Mouse (Mus musculus): Measurements from ENCODE around the gene Shpk. TPM values are rescaled to one million over a fixed set of nuclear protein-coding genes. Genes with fewer than 3 reads are reported as not detected.

Gene Shpk
- polyA plus RNA-seq, 1 experiment from 2014 or later, result 1.6 TPM

GRCm38 (mm10) chr11:73176608-73177508 lies 22.4 kb upstream of the Shpk start, which contains the start of the genes Emc6 and Tax1bp3:
TSS of gene Emc6 (minus strand) at chr11:73177037.
TSS of gene Tax1bp3 (plus strand) at chr11:73177083.
- H3K9me3 ChIP-seq, result no peaks in the 10 kb centered on the region
- H3K27ac ChIP-seq, result peak within 1 kb of the TSS; percentile 99
- peak; percentile 98 for ATAC-seq (ENCODE audit: borderline replicate concordance, extremely low read depth, low FRiP score, low TSS enrichment)
- peaks cover 43% of the 10 kb centered on the region for H3K4me1 ChIP-seq
- H3K36me3 ChIP-seq, result peaks cover 9% of the 10 kb centered on the region
- H3K27me3 ChIP-seq, result no peaks in the 10 kb centered on the region
- H3K4me2 ChIP-seq, result peak within 1 kb of the TSS; percentile 79
- peak within 1 kb of the TSS; percentile 94 for H3K9ac ChIP-seq
- under 1% methylated on average over 81 of the region's 81 CpGs for WGBS
- peak within 1 kb of the TSS; percentile 93 for H3K4me3 ChIP-seq

GRCm38 (mm10) chr11:73177509-73177875 lies 21.8 kb upstream of the Shpk start:
- Histone ChIP-seq H3K36me3 (peaks cover 14% of the 10 kb centered on the region), H3K4me1 (peaks cover 37% of the 10 kb centered on the region), H3K27ac (peak overlapping the region; percentile 99), H3K9me3 (no peaks in the 10 kb centered on the region), H3K4me3 (peak overlapping the region; percentile 93), H3K9ac (peak overlapping the region; percentile 87), H3K27me3 (no peaks in the 10 kb centered on the region), H3K4me2 (peak overlapping the region; percentile 79)
- ATAC-seq (ENCODE audit: borderline replicate concordance, extremely low read depth, low FRiP score, low TSS enrichment), result peak; percentile 90
- under 1% methylated on average over 28 of the region's 28 CpGs for WGBS

DNA sequence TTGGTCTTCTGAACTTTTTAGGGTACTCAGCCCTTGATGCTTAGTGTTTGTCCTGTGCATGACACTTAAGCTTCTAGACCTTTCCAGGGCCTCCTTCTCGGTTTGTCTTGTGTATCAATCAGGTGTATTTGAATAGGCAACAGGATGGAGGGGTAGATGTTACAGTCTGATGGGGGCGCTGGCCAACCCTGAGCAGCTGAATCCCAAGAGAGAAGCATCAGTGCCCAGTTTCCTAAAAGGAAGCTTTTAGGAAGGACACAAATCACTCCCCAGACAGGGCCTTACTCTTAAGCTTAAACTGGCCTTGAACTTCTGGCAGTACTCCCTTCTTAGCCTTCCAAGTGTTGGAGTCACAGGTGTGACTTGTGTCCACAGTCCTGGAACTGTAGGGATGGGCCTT lies 21.4 kb upstream of the Shpk start:
- no peaks in the 10 kb centered on the region for H3K9me3 ChIP-seq
- peaks cover 14% of the 10 kb centered on the region for H3K36me3 ChIP-seq
- H3K9ac ChIP-seq, result peak overlapping the region; percentile 87
- ATAC-seq (ENCODE audit: borderline replicate concordance, extremely low read depth, low FRiP score, low TSS enrichment), result no peak
- H3K4me3 ChIP-seq, result peak overlapping the region; percentile 93
- H3K4me1 ChIP-seq, result peaks cover 33% of the 10 kb centered on the region
- no peaks in the 10 kb centered on the region for H3K27me3 ChIP-seq
- peak overlapping the region; percentile 99 for H3K27ac ChIP-seq
- 0% methylated on average over 2 of the region's 2 CpGs for WGBS
- H3K4me2 ChIP-seq, result peak overlapping the region; percentile 79

- Histone ChIP-seq H3K9me3 (no peaks in the 10 kb centered on the region), H3K36me3 (peaks cover 29% of the 10 kb centered on the region)
- 87% methylated on average over 10 of the region's 10 CpGs for WGBS
These were observed 13.2 kb upstream of the Shpk start for GRCm38 (mm10) chr11:73185872-73186615.

GRCm38 (mm10) chr11:73187231-73187630 lies 12.0 kb upstream of the Shpk start:
- Histone ChIP-seq H3K36me3 (peaks cover 25% of the 10 kb centered on the region), H3K4me2 (no peak overlapping the region), H3K27ac (no peak overlapping the region), H3K27me3 (no peaks in the 10 kb centered on the region), H3K9ac (no peak overlapping the region), H3K4me1 (no peaks in the 10 kb centered on the region), H3K9me3 (no peaks in the 10 kb centered on the region), H3K4me3 (no peak overlapping the region)
- no peak; the same call in 1 of the 2 replicates for ATAC-seq (ENCODE audit: borderline replicate concordance, extremely low read depth, low FRiP score, low TSS enrichment)
- 84% methylated on average over 6 of the region's 6 CpGs for WGBS

More at GRCm38 (mm10) chr11:73185872-73186615, 13.2 kb upstream of the Shpk start:
- Histone ChIP-seq H3K27ac (no peak overlapping the region), H3K4me3 (no peak overlapping the region), H3K4me1 (no peaks in the 10 kb centered on the region), H3K4me2 (no peak overlapping the region), H3K27me3 (no peaks in the 10 kb centered on the region), H3K9ac (no peak overlapping the region)
- no peak for ATAC-seq (ENCODE audit: borderline replicate concordance, extremely low read depth, low FRiP score, low TSS enrichment)

GRCm38 (mm10) chr11:73193047-73193446 lies 6.2 kb upstream of the Shpk start:
- Histone ChIP-seq H3K27me3 (no peaks in the 10 kb centered on the region), H3K9ac (no peak overlapping the region), H3K4me1 (0 out of 2 replicates have a peak, but pooled peaks cover 2% of the 10 kb centered on the region), H3K4me2 (no peak overlapping the region), H3K27ac (no peak overlapping the region), H3K36me3 (no peaks in the 10 kb centered on the region), H3K9me3 (no peaks in the 10 kb centered on the region), H3K4me3 (no peak overlapping the region)
- no peak for ATAC-seq (ENCODE audit: borderline replicate concordance, extremely low read depth, low FRiP score, low TSS enrichment)
- 61% methylated on average over 6 of the region's 6 CpGs for WGBS

DNA sequence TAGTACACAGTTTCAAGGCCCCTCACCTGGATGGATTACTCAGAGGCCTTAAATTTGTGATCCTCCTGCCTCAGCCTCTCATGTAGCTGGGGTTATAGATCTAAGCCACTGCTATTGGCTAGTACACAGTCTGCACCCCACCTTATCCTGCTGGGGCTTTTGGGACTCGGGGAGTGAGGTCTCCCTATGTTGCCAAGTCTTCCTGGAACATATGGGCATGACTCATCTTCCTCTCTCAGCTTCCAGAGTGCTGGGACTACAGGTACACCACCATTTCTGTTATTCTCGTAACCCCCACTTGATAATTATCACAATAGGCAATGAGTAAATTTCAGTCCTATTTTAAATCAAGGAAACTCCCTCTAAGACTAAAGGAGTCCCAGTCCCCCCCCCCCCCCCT lies 4.8 kb upstream of the Shpk start:
- WGBS, result 62% methylated on average over 2 of the region's 2 CpGs
- ATAC-seq (ENCODE audit: borderline replicate concordance, extremely low read depth, low FRiP score, low TSS enrichment), result no peak
- no peak overlapping the region for H3K4me2 ChIP-seq

GRCm38 (mm10) chr11:73198190-73198589 lies 1.1 kb upstream of the Shpk start:
- 11% methylated on average over 1 of the region's 1 CpGs for WGBS
- Histone ChIP-seq H3K4me2 (peak overlapping the region; percentile 98), H3K36me3 (no peaks in the 10 kb centered on the region), H3K9ac (peak overlapping the region; percentile 68), H3K27ac (no peak overlapping the region), H3K4me1 (peaks cover 15% of the 10 kb centered on the region), H3K27me3 (no peaks in the 10 kb centered on the region), H3K9me3 (no peaks in the 10 kb centered on the region), H3K4me3 (peak overlapping the region; percentile 72)
- ATAC-seq (ENCODE audit: borderline replicate concordance, extremely low read depth, low FRiP score, low TSS enrichment), result no peak

More for the DNA sequence above, 4.8 kb upstream of the Shpk start:
- Histone ChIP-seq H3K4me1 (peaks cover 8% of the 10 kb centered on the region; the same call in 1 of the 2 replicates), H3K9me3 (no peaks in the 10 kb centered on the region), H3K4me3 (no peak overlapping the region), H3K9ac (no peak overlapping the region), H3K27me3 (no peaks in the 10 kb centered on the region), H3K27ac (no peak overlapping the region), H3K36me3 (no peaks in the 10 kb centered on the region)

DNA sequence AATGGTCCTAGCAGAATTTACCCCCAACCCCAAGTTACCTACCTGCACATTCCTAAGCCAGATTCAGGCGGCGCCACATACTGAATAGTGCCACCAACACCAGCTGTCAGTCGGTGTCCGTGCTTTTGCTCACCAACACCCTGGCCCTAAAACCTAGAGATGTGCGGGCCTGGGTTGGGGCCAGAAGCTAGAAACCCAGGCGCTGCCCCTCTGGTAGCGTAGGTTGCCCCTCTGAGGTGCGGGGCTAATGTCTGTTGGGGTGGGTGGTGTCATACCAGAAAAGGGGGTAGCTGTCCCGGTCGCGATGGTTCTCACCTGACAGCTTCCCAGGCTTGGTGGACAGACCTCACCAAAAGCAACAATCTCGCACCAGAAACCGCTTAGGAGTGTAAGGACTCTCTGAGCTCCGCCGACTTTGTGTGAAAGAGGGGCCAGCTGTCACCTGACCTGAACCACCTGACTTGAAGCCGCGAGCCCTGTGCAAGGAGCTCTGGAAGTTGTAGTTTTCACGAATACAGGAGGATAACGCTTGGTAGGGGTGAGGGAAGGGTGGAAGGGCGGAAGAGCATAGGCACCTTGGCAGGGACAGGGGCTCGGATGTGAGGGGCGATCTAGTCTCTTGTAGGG lies 544 bp upstream of the Shpk start, which contains the start of gene Ctns:
Ctns (minus strand) TSS at position 440 of the 627 bp plus-strand sequence.
- Histone ChIP-seq H3K27me3 (no peaks in the 10 kb centered on the region), H3K9ac (peak within 1 kb of the TSS; percentile 68), H3K9me3 (no peaks in the 10 kb centered on the region), H3K4me2 (peak within 1 kb of the TSS; percentile 98), H3K36me3 (no peaks in the 10 kb centered on the region), H3K27ac (no peak within 1 kb of the TSS; the same call in 1 of the 2 replicates), H3K4me3 (peak within 1 kb of the TSS; percentile 72), H3K4me1 (peaks cover 15% of the 10 kb centered on the region)
- ATAC-seq (ENCODE audit: borderline replicate concordance, extremely low read depth, low FRiP score, low TSS enrichment), result peak; percentile 92
- WGBS, result 1% methylated on average over 22 of the region's 22 CpGs

- no peak for ATAC-seq (ENCODE audit: borderline replicate concordance, extremely low read depth, low FRiP score, low TSS enrichment)
- peak overlapping the region; percentile 72 for H3K4me3 ChIP-seq
- H3K27ac ChIP-seq, result no peak overlapping the region
- peak overlapping the region; percentile 68 for H3K9ac ChIP-seq
- H3K9me3 ChIP-seq, result no peaks in the 10 kb centered on the region
- peaks cover 15% of the 10 kb centered on the region for H3K4me1 ChIP-seq
- H3K36me3 ChIP-seq, result no peaks in the 10 kb centered on the region
- H3K27me3 ChIP-seq, result no peaks in the 10 kb centered on the region
- H3K4me2 ChIP-seq, result peak overlapping the region; percentile 98
- 6% methylated on average over 12 of the region's 12 CpGs for WGBS
These were observed 619 bp downstream of the Shpk start for GRCm38 (mm10) chr11:73199879-73200278.

- no peak overlapping the region for H3K9ac ChIP-seq
- no peak overlapping the region for H3K4me3 ChIP-seq
- H3K4me2 ChIP-seq, result no peak overlapping the region
- no peak for ATAC-seq (ENCODE audit: borderline replicate concordance, extremely low read depth, low FRiP score, low TSS enrichment)
- H3K36me3 ChIP-seq, result no peaks in the 10 kb centered on the region
- no peaks in the 10 kb centered on the region for H3K27me3 ChIP-seq
- no peaks in the 10 kb centered on the region for H3K9me3 ChIP-seq
- 0 out of 2 replicates have a peak overlapping the region, but pooled peaks have one; percentile 38 for H3K27ac ChIP-seq
- 55% methylated on average over 2 of the region's 2 CpGs for WGBS
- H3K4me1 ChIP-seq, result peaks cover 15% of the 10 kb centered on the region
These were observed 1.8 kb downstream of the Shpk start for GRCm38 (mm10) chr11:73201021-73201420.
